Mouse (Mus musculus) lung, postnatal 10 days (tissue): ENCODE data around the gene Slc19a1.

ENCODE experiments used
- DNase-seq: peaks from one replicate; pipeline ENCODE4 v3.0.0; 2021

Slc19a1 gene

GRCm38 (mm10) chr10:77097006-77097889, 65.2 kb downstream of the Slc19a1 start:
- DNase-seq: no peak

GRCm38 (mm10) chr10:77097890-77098200, 65.8 kb downstream of the Slc19a1 start:
- DNase-seq: peak; percentile 42

GRCm38 (mm10) chr10:77098619-77099018, 66.6 kb downstream of the Slc19a1 start:
- DNase-seq: no peak

GRCm38 (mm10) chr10:77099777-77100176, 67.7 kb downstream of the Slc19a1 start:
- no peak for DNase-seq

GRCm38 (mm10) chr10:77103689-77104088, 71.6 kb downstream of the Slc19a1 start:
- DNase-seq: no peak

GRCm38 (mm10) chr10:77104327-77104726, 72.3 kb downstream of the Slc19a1 start:
- no peak for DNase-seq

- DNase-seq: no peak
Measured at GRCm38 (mm10) chr10:77108106-77108505, 76.1 kb downstream of the Slc19a1 start.

- no peak for DNase-seq
Measured at GRCm38 (mm10) chr10:77110010-77110409, 78.0 kb downstream of the Slc19a1 start.
